Mouse (Mus musculus): ENCODE measurements at regions not wholly inside any gene's neighbourhood (a gene's known extent, or its start where the extent isn't known, plus 50 kb on each side); places are given as distances from the start of the nearest gene placed in this dataset.

DNA sequence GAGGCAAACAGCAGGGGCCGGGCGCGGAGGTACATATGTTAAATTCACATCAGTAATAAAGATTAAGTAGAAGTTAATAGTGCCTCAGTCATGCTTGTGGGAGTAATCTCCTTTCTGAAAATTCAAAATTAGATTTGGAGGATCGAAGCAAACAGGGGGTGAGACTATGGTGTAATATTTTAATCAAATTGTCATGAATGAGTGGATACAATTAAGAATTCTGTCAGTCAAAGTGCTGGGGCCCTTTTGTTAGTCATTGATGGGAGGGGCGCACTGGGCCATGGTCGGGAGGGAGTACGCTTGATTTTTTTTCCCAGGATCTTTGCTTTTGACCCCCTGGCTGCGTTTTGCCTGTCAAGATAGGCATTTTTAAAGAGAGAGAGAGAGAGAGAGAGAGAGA, 163.2 kb downstream of the Vrk1 start:
- H3K27me3 ChIP-seq = peaks cover 17% of the 10 kb centered on the region; the same call in 1 of the 2 replicates
- peaks cover 34% of the 10 kb centered on the region for H3K4me1 ChIP-seq
- H3K4me3 ChIP-seq = no peak overlapping the region
- H3K27ac ChIP-seq = no peak overlapping the region
- H3K36me3 ChIP-seq (ENCODE audit: poor library complexity, severe bottlenecking) = no peaks in the 10 kb centered on the region
- no peaks in the 10 kb centered on the region for H3K9me3 ChIP-seq (replicated peaks)
- peak overlapping the region; percentile 80; the same call in 1 of the 2 replicates for H3K4me2 ChIP-seq
- no peak overlapping the region for H3K9ac ChIP-seq
- no peak for ATAC-seq
- 25% methylated on average over 8 of the region's 8 CpGs for WGBS

DNA sequence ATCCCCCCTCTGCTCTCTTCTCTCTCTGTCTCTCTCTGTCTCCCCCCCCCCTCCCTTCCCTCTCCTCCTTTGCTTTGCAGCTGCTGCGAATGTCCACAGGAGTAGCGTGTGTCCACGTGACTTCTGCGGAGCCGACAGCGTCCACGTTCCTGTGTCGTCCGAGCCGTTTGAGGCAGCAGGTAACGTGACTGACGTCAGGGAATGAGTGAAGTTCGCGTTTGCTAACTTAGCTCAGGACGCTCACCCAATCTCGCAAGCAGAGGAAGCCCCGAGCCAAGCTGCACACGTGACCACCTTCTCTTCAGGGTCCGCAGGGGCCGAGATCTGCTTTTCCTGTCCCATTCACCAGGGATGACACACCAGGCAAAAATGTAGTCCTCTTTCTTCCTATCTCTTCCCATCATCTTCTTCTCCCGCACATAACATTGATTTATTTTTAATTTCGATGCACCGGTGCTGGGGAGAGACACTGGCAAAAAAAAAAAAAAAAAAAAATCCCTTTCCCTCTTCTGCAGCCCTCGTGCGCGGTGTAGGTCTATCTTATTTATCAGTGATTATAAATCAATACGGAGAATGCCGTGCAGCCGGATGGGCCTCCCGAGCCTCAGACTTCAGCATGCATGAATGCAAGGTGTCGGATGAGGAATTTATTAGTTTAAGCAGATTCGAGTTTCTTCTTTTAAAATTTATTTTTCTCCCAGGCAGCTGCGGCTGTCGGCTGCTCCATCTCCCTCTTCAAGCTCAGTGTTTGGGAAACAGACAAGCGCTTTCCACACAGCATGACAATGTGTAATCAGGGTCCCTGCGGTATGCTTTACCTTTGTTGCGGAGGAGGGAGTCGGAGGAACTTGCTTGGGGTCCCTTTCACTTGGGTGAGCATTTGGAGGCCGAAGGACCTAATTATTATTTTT, 164.3 kb downstream of the Vrk1 start:
- peak overlapping the region; percentile 81 for H3K27ac ChIP-seq
- peaks cover 17% of the 10 kb centered on the region; the same call in 1 of the 2 replicates for H3K27me3 ChIP-seq
- H3K9ac ChIP-seq = peak overlapping the region; percentile 57
- no peaks in the 10 kb centered on the region for H3K9me3 ChIP-seq (replicated peaks)
- peak overlapping the region; percentile 44 for H3K4me3 ChIP-seq
- peaks cover 39% of the 10 kb centered on the region for H3K4me1 ChIP-seq
- under 1% methylated on average over 39 of the region's 39 CpGs for WGBS
- no peaks in the 10 kb centered on the region for H3K36me3 ChIP-seq (ENCODE audit: poor library complexity, severe bottlenecking)
- peak overlapping the region; percentile 80 for H3K4me2 ChIP-seq
- ATAC-seq = peak; percentile 56

GRCm38 (mm10) chr12:106174981-106175700, 165.1 kb downstream of the Vrk1 start:
- H3K4me3 ChIP-seq = peak overlapping the region; percentile 44
- 2% methylated on average over 27 of the region's 27 CpGs for WGBS
- ATAC-seq = peak; percentile 39; the same call in 1 of the 2 replicates
- H3K36me3 ChIP-seq (ENCODE audit: poor library complexity, severe bottlenecking) = no peaks in the 10 kb centered on the region
- H3K4me2 ChIP-seq = peak overlapping the region; percentile 80
- H3K27me3 ChIP-seq = peaks cover 17% of the 10 kb centered on the region; the same call in 1 of the 2 replicates
- H3K4me1 ChIP-seq = peaks cover 39% of the 10 kb centered on the region
- peak overlapping the region; percentile 57 for H3K9ac ChIP-seq
- peak overlapping the region; percentile 81 for H3K27ac ChIP-seq
- H3K9me3 ChIP-seq (replicated peaks) = no peaks in the 10 kb centered on the region

DNA sequence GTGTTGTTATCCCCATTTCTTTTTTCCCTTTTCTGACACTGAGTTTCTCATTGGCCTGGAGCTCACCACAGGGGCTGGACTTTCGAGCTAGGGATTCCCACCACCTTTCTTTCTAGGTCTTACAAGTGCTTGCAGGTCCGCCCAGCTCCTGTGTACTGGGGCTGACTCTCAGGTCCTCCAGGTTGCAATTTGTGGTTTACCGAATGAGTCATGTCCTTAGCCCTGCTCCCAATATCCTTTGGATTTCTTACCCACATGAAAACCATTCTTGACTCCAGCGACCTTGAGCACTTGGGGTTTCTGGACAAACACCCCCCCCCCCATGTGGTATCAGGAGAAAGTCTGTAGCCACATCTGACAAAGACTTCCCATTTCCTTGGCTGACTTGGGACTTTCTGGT, 167.3 kb downstream of the Vrk1 start:
- Histone ChIP-seq H3K9ac (no peak overlapping the region), H3K4me3 (no peak overlapping the region), H3K27ac (no peak overlapping the region), H3K4me2 (no peak overlapping the region), H3K4me1 (peaks cover 37% of the 10 kb centered on the region), H3K27me3 (peaks cover 14% of the 10 kb centered on the region; the same call in 1 of the 2 replicates), H3K9me3 (replicated peaks) (no peaks in the 10 kb centered on the region), H3K36me3 (ENCODE audit: poor library complexity, severe bottlenecking) (no peaks in the 10 kb centered on the region)
- no peak for ATAC-seq
- 70% methylated on average over 4 of the region's 4 CpGs for WGBS

GRCm38 (mm10) chr12:106177861-106178260, 167.8 kb downstream of the Vrk1 start:
- no peak overlapping the region for H3K27ac ChIP-seq
- no peak overlapping the region for H3K4me2 ChIP-seq
- no peaks in the 10 kb centered on the region for H3K9me3 ChIP-seq (replicated peaks)
- H3K36me3 ChIP-seq (ENCODE audit: poor library complexity, severe bottlenecking) = no peaks in the 10 kb centered on the region
- 56% methylated on average over 3 of the region's 3 CpGs for WGBS
- 0 out of 2 replicates have a peak, but pooled peaks cover 10% of the 10 kb centered on the region for H3K27me3 ChIP-seq
- no peak for ATAC-seq
- no peak overlapping the region for H3K9ac ChIP-seq
- H3K4me1 ChIP-seq = peaks cover 35% of the 10 kb centered on the region
- H3K4me3 ChIP-seq = no peak overlapping the region

DNA sequence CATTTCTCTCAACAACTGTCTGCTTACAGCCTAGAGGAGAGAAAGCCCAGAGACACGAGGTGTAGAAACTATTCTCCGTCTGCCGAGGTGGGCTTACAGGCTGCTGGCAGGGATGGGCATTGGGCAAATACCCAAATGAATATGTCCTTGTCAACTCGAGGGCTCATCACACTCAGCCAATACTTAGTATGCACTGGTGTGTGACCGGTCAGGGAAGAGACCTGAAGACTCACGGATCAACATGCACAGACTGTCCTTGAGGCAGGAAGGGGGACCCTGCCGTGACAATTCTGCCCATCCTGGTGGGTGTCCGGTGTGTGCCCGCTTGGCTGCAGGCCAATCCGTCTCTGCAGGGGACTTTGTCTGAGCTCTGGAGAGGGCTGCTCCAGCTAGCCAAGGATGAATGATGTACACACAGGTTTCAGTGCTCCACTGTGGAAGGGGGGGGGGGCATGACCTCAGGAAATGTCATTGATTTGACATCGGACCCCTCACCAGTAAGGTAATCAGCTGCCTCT, 168.7 kb downstream of the Vrk1 start:
- WGBS = 71% methylated on average over 11 of the region's 11 CpGs
- no peak overlapping the region for H3K9ac ChIP-seq
- ATAC-seq = no peak
- peaks cover 26% of the 10 kb centered on the region for H3K4me1 ChIP-seq
- H3K27ac ChIP-seq = no peak overlapping the region
- 0 out of 2 replicates have a peak, but pooled peaks cover 8% of the 10 kb centered on the region for H3K27me3 ChIP-seq
- H3K36me3 ChIP-seq (ENCODE audit: poor library complexity, severe bottlenecking) = no peaks in the 10 kb centered on the region
- no peak overlapping the region for H3K4me3 ChIP-seq
- H3K4me2 ChIP-seq = no peak overlapping the region
- no peaks in the 10 kb centered on the region for H3K9me3 ChIP-seq (replicated peaks)

GRCm38 (mm10) chr12:106182923-106183322, 172.9 kb downstream of the Vrk1 start:
- H3K9ac ChIP-seq = no peak overlapping the region
- WGBS = 76% methylated on average over 7 of the region's 7 CpGs
- H3K4me1 ChIP-seq = peaks cover 8% of the 10 kb centered on the region; the same call in 1 of the 2 replicates
- H3K27me3 ChIP-seq = no peaks in the 10 kb centered on the region
- H3K36me3 ChIP-seq (ENCODE audit: poor library complexity, severe bottlenecking) = no peaks in the 10 kb centered on the region
- no peak for ATAC-seq
- H3K27ac ChIP-seq = no peak overlapping the region; the same call in 1 of the 2 replicates
- no peak overlapping the region for H3K4me2 ChIP-seq
- no peaks in the 10 kb centered on the region for H3K9me3 ChIP-seq (replicated peaks)
- no peak overlapping the region for H3K4me3 ChIP-seq

- ATAC-seq = no peak
- WGBS = 92% methylated on average over 5 of the region's 5 CpGs
- no peaks in the 10 kb centered on the region for H3K27me3 ChIP-seq
- no peak overlapping the region for H3K9ac ChIP-seq
- H3K27ac ChIP-seq = no peak overlapping the region
- H3K4me3 ChIP-seq = no peak overlapping the region
- H3K36me3 ChIP-seq (ENCODE audit: poor library complexity, severe bottlenecking) = no peaks in the 10 kb centered on the region
- H3K4me1 ChIP-seq = peaks cover 4% of the 10 kb centered on the region; the same call in 1 of the 2 replicates
- no peak overlapping the region for H3K4me2 ChIP-seq
- H3K9me3 ChIP-seq (replicated peaks) = no peaks in the 10 kb centered on the region
These were observed 173.9 kb downstream of the Vrk1 start for GRCm38 (mm10) chr12:106183973-106184372.

GRCm38 (mm10) chr12:106185398-106186077, 175.5 kb downstream of the Vrk1 start:
- H3K4me2 ChIP-seq = no peak overlapping the region
- H3K9ac ChIP-seq = no peak overlapping the region
- H3K27ac ChIP-seq = peak overlapping the region; percentile 51
- H3K36me3 ChIP-seq (ENCODE audit: poor library complexity, severe bottlenecking) = no peaks in the 10 kb centered on the region
- no peaks in the 10 kb centered on the region for H3K27me3 ChIP-seq
- H3K4me3 ChIP-seq = no peak overlapping the region
- no peaks in the 10 kb centered on the region for H3K9me3 ChIP-seq (replicated peaks)
- peak; percentile 58; the same call in 1 of the 2 replicates for ATAC-seq
- 71% methylated on average over 18 of the region's 18 CpGs for WGBS
- peaks cover 4% of the 10 kb centered on the region; the same call in 1 of the 2 replicates for H3K4me1 ChIP-seq

GRCm38 (mm10) chr12:106186501-106186900, 176.5 kb downstream of the Vrk1 start:
- H3K36me3 ChIP-seq (ENCODE audit: poor library complexity, severe bottlenecking) = no peaks in the 10 kb centered on the region
- H3K4me1 ChIP-seq = peaks cover 4% of the 10 kb centered on the region; the same call in 1 of the 2 replicates
- no peak overlapping the region for H3K4me2 ChIP-seq
- H3K27ac ChIP-seq = no peak overlapping the region; the same call in 1 of the 2 replicates
- no peak overlapping the region for H3K9ac ChIP-seq
- 90% methylated on average over 10 of the region's 10 CpGs for WGBS
- no peak for ATAC-seq
- H3K9me3 ChIP-seq (replicated peaks) = no peaks in the 10 kb centered on the region
- no peak overlapping the region for H3K4me3 ChIP-seq
- H3K27me3 ChIP-seq = no peaks in the 10 kb centered on the region

DNA sequence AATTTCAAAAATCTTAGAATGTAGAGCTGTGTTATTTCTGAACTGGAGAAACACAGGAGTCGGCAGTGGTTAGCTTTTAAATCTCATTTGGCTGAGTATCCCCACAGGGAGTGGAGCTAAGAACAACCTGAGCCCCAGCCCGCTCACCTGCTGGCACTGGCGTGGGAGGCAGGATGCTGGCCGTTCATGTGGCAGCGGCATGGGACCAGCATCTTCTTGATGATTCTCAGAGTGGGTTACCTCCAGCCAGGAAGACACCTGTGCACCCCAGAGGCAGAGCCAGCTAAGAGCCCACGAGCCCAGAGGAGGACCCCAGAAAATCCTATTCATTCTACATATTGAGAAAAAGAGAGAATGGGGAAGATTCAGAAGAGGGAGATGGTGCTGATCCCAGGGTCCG, 181.7 kb downstream of the Vrk1 start:
- Histone ChIP-seq H3K4me1 (0 out of 2 replicates have a peak, but pooled peaks cover 2% of the 10 kb centered on the region), H3K9me3 (replicated peaks) (no peaks in the 10 kb centered on the region), H3K36me3 (ENCODE audit: poor library complexity, severe bottlenecking) (no peaks in the 10 kb centered on the region), H3K4me2 (no peak overlapping the region), H3K27ac (no peak overlapping the region), H3K27me3 (no peaks in the 10 kb centered on the region), H3K4me3 (no peak overlapping the region), H3K9ac (no peak overlapping the region)
- ATAC-seq = no peak
- WGBS = 88% methylated on average over 7 of the region's 7 CpGs
